Mouse (Mus musculus): ENCODE measurements around the gene Afg3l1. TPM values are rescaled to one million over a fixed set of nuclear protein-coding genes. Genes with fewer than 3 reads are reported as not detected.
"Not testable (repeated sequence)": the region's sequence is repeated elsewhere in the genome, so short reads cannot be mapped to it uniquely, and the experiment has no call there.

Gene Afg3l1
- 54.3 and 66.8 TPM in 2 replicates for polyA plus RNA-seq (2015; fragmentation: Nextera tagmentation; extraction: Ambion mirVana)

DNA sequence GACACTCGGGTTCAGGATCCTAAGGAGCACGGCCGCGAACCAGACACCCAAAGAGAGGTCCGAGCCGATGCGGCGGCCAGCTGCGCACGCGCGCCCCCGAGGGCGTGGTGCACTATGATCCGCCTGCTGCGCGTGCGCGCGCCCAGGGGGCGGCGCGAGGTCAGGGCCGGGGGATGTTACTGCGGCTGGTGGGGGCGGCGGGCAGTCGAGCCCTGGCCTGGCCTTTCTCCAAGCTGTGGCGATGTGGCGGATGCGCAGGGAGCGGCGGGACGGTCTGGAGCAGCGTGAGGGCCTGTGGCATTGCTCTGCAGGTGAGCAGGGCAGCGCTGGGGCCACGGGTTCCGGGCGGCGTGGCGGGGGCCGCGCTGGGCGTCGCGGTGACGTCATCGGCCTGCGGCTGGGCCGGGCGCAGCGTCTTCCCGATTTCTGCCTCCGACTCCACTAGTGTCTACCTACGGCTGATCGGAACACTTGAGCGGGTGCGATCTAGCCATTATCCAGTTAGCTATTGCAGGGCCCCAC lies at the start of gene Afg3l1:
Gene Afg3l1, plus strand, starts transcription at position 167 of the 522 bp plus-strand sequence.
- no peaks in the 10 kb centered on the region for H3K27me3 ChIP-seq
- peaks cover 26% of the 10 kb centered on the region for H3K36me3 ChIP-seq
- peak within 1 kb of the TSS; percentile 97 for H3K27ac ChIP-seq
- WGBS: under 1% methylated on average over 57 of the region's 58 CpGs
- peak within 1 kb of the TSS; percentile 72 for H3K4me2 ChIP-seq
- H3K9me3 ChIP-seq (replicated peaks): no peaks in the 10 kb centered on the region
- peaks cover 19% of the 10 kb centered on the region for H3K4me1 ChIP-seq
- ATAC-seq (replicated peaks; ENCODE audit: low FRiP score): peak; percentile 92
- peak within 1 kb of the TSS; percentile 75 for H3K9ac ChIP-seq
- peak within 1 kb of the TSS; percentile 80 for H3K4me3 ChIP-seq (replicated peaks)

DNA sequence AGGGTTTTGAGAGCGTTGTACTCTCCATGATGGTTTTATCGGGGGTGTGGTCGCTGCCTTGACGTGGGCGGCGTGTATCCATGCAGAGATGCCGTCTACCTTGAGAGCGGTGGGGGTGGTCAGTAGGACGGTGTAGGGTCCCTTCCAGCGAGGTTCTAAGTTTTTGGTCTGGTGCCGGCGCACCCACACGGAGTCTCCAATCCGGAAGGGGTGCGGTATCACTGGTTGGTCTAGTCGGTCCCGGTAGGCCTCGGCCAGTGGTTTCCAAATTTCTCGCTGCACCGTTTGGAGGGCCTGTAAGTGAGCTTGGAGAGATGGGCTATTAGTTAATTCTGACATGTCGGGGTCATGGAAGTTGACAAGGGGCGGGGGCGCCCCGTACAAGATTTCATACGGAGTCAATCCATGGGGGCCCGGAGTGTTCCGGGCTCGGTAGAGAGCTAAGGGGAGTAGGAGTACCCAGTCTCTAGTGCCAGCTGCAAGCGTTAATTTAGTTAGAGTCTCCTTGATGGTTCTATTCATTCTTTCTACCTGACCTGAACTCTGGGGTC lies 49.3 kb upstream of the Afg3l1 start:
- no peaks in the 10 kb centered on the region for H3K27me3 ChIP-seq
- peaks cover 59% of the 10 kb centered on the region for H3K9me3 ChIP-seq (replicated peaks)
- H3K9ac ChIP-seq: no peak overlapping the region
- H3K4me1 ChIP-seq: no peaks in the 10 kb centered on the region
- WGBS: 96% methylated on average over 29 of the region's 29 CpGs
- H3K36me3 ChIP-seq: no peaks in the 10 kb centered on the region
- no peak for ATAC-seq (replicated peaks; ENCODE audit: low FRiP score)
- H3K4me2 ChIP-seq: no peak overlapping the region
- no peak overlapping the region for H3K4me3 ChIP-seq (replicated peaks)
- H3K27ac ChIP-seq: no peak overlapping the region

DNA sequence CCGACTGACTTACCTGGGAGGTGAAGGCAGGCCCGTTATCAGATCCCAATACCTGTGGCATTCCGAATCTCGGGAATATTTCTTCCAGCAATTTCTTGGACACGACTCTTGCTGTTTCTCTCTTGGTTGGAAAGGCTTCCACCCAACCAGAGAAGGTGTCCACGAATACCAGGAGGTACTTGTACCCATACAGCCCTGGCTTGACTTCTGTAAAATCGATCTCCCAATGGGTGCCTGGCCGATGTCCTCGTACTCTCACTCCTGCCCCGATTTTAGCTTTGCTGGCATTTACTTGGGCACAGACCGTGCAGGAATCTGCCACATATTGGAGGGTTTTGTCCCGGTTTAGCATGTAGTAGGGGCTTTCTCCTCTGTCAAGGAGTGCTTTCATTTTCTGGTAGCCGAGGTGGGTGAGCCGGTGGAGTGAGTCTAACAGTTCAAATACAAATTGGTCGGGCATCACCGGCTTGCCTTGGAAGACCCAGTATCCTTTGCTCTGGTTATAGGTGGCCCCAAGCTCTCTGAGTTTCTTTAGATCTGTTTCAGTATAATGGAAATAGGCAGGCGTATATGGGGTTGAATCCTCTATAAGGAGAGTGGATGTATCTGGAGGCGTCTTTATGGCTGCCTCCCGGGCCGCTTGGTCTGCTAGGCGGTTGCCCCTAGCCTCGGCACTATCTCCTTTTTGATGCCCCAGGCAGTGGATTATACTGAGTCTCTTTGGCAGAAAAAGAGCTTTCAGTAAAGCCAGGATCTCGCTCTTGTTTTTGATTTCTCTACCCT lies 48.6 kb upstream of the Afg3l1 start:
- 96% methylated on average over 23 of the region's 23 CpGs for WGBS
- peaks cover 61% of the 10 kb centered on the region for H3K9me3 ChIP-seq (replicated peaks)
- H3K4me2 ChIP-seq: no peak overlapping the region
- H3K36me3 ChIP-seq: no peaks in the 10 kb centered on the region
- H3K9ac ChIP-seq: no peak overlapping the region
- H3K27me3 ChIP-seq: no peaks in the 10 kb centered on the region
- H3K4me3 ChIP-seq (replicated peaks): no peak overlapping the region
- ATAC-seq (replicated peaks; ENCODE audit: low FRiP score): no peak
- no peaks in the 10 kb centered on the region for H3K4me1 ChIP-seq
- no peak overlapping the region for H3K27ac ChIP-seq

DNA sequence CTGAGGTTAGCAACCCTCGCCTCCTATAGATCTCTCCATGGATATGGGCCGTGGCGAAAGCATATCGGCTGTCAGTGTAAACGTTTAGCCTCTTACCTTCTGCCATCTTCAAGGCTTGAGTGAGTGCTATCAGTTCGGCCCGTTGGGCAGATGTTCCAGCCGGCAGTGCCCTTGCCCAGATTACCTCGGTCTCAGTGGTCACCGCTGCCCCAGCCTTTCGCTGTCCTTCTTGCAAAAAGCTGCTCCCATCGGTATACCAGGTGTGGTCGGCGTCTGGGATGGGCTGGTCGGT lies 48.0 kb upstream of the Afg3l1 start:
- H3K9me3 ChIP-seq (replicated peaks): peaks cover 63% of the 10 kb centered on the region
- 96% methylated on average over 15 of the region's 15 CpGs for WGBS
- H3K4me3 ChIP-seq (replicated peaks); ATAC-seq (replicated peaks; ENCODE audit: low FRiP score); H3K4me2 ChIP-seq; H3K27ac ChIP-seq; H3K9ac ChIP-seq; H3K4me1 ChIP-seq; H3K36me3 ChIP-seq; H3K27me3 ChIP-seq: not testable (repeated sequence)

DNA sequence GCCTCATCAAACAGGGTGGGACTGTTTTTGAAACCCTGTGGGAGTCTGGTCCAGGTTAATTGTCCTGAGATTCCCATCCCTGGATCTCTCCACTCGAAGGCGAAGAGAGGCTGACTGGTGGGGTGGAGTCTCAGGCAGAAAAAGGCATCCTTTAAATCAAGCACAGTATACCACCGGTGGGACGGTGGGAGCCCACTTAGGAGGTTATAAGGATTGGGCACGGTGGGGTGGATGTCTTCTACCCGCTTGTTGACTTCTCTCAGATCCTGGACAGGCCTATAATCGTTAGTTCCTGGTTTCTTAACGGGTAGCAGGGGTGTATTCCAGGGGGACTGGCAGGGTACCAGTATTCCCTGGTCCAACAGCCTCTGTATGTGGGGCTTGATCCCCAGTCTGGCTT lies 46.8 kb upstream of the Afg3l1 start:
- not testable (repeated sequence) for H3K9ac ChIP-seq; H3K27me3 ChIP-seq; ATAC-seq (replicated peaks; ENCODE audit: low FRiP score); H3K4me2 ChIP-seq; H3K4me3 ChIP-seq (replicated peaks); H3K4me1 ChIP-seq; H3K36me3 ChIP-seq; H3K27ac ChIP-seq
- H3K9me3 ChIP-seq (replicated peaks): peaks cover 64% of the 10 kb centered on the region
- WGBS: 92% methylated on average over 8 of the region's 8 CpGs

DNA sequence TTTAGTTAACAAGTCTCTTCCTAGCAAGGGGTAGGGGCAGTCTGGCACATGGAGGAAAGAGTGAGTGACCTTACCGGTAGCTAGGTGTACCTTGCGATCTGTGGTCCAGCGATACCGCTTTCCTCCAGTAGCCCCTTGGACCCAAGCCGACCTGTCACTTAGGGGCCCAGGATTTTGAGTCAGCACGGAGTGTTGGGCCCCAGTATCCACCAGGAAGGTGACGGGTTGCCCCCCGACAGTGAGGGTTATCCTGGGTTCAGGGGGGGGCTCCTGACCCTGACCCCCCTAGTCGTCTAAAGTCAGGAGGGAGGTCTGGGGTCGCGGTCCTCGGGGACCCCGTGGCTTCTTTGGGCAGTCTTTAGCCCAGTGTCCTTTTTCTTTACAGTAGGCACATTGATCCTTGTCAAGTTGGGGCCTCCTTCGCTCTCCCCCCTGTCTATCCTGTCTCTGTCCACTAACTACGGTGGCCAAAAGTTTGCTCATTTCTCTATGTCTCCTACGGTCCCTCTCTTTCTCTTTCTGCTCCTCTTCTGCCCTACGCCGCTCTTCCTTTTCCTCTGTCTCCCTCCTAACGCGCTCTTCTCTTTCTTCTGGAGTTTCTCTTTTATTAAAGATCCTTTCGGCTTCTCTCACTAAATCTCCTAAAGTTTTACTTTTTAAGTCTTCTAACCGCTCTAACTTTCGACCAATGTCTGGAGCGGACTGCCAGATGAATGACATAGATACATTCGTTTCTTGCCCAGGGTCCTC lies 45.9 kb upstream of the Afg3l1 start:
- H3K4me2 ChIP-seq: no peak overlapping the region
- H3K27ac ChIP-seq: no peak overlapping the region
- H3K9ac ChIP-seq: no peak overlapping the region
- H3K4me3 ChIP-seq (replicated peaks): no peak overlapping the region
- H3K9me3 ChIP-seq (replicated peaks): peaks cover 57% of the 10 kb centered on the region
- H3K36me3 ChIP-seq: no peaks in the 10 kb centered on the region
- ATAC-seq (replicated peaks; ENCODE audit: low FRiP score): no peak
- 95% methylated on average over 25 of the region's 25 CpGs for WGBS
- H3K27me3 ChIP-seq: no peaks in the 10 kb centered on the region
- no peaks in the 10 kb centered on the region for H3K4me1 ChIP-seq

DNA sequence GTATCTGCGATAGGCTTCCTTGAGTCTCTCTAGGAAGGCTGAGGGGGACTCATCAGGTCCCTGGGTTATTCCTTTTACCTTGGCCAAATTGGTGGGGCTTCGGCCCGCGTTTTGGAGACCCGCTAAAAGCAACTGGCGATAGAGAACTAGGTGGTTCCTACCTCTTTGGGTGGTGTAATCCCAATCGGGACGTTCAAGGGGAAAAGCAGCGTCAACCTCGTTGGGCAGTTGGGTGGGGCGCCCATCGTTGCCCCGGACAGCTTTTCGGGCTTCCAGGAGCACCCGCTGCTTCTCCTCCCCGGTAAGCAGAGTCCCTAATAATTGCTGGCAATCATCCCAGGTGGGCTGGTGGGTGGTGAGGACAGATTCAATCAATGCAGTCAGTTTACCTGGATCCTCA lies 45.3 kb upstream of the Afg3l1 start:
- H3K9me3 ChIP-seq (replicated peaks): peaks cover 52% of the 10 kb centered on the region
- whole genome bisulfite sequencing: 94% methylated on average over 16 of the region's 16 CpGs

DNA sequence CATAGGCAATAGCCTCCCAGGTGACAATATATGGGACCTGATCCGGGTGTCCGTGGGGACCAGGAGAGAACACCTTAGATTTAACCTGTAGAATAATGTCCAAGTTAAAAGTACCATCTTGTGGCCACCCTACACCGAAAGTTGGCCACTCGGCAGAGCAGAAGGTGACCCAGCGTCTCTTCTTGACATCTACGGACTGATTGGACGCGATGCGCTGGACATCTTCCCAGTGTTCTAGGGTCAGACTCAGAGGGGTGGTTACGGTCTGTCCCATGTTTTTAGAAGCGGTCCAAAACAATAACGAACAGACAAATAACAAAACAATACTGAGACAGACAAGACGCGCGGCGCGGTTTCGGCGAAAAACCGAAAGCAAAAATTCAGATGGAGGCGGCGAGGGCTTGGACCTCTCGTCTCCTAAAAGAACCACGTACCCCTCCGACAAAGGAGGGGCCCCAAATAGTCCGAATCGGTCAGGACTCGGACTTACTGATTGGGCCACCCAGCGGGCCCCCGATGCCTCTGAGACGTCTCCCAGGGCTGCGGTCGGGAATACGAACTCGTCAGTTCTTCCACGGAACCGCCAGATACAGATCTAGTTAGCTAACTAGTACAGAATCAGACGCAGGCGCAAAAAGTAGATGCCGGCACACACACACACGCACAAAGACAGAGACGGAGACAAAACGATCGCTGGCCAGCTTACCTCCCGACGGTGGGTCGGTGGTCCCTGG lies 44.3 kb upstream of the Afg3l1 start:
- not testable (repeated sequence) for H3K36me3 ChIP-seq; H3K9ac ChIP-seq; H3K4me2 ChIP-seq; H3K27ac ChIP-seq; H3K4me3 ChIP-seq (replicated peaks); ATAC-seq (replicated peaks; ENCODE audit: low FRiP score); H3K4me1 ChIP-seq; H3K27me3 ChIP-seq
- H3K9me3 ChIP-seq (replicated peaks): peaks cover 41% of the 10 kb centered on the region
- 98% methylated on average over 46 of the region's 47 CpGs for WGBS

More for the DNA sequence above, 45.3 kb upstream of the Afg3l1 start:
- H3K4me1 ChIP-seq: no peaks in the 10 kb centered on the region
- H3K4me3 ChIP-seq (replicated peaks): no peak overlapping the region
- no peaks in the 10 kb centered on the region for H3K27me3 ChIP-seq
- no peak for ATAC-seq (replicated peaks; ENCODE audit: low FRiP score)
- no peak overlapping the region for H3K9ac ChIP-seq
- H3K36me3 ChIP-seq: no peaks in the 10 kb centered on the region
- no peak overlapping the region for H3K27ac ChIP-seq
- H3K4me2 ChIP-seq: no peak overlapping the region

DNA sequence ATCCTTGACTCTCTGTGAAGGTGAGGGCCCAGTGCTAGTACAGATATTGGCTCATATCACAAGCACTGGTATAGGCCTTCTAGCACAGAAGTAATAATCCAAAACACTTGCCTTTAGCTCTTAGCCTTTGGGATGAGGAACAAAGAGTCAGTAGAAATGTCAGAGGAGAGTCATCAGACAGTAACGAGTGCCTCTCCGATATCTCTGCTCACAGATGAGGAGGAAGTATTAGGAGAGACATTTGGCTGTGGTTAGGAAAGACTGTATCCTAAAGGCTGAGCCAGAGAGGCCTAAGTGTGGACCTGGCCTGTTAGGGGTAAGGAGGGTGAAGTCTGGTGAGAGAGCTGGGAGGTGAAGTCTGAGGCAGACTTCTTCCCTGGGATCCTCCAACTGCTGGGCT lies 35.9 kb upstream of the Afg3l1 start:
- H3K4me3 ChIP-seq (replicated peaks): no peak overlapping the region
- no peak overlapping the region for H3K27ac ChIP-seq
- no peak overlapping the region for H3K9ac ChIP-seq
- H3K4me2 ChIP-seq: no peak overlapping the region
- no peak for ATAC-seq (replicated peaks; ENCODE audit: low FRiP score)
- H3K36me3 ChIP-seq: no peaks in the 10 kb centered on the region
- H3K9me3 ChIP-seq (replicated peaks): no peaks in the 10 kb centered on the region
- H3K4me1 ChIP-seq: peaks cover 13% of the 10 kb centered on the region
- WGBS: 92% methylated on average over 2 of the region's 2 CpGs
- H3K27me3 ChIP-seq: no peaks in the 10 kb centered on the region

DNA sequence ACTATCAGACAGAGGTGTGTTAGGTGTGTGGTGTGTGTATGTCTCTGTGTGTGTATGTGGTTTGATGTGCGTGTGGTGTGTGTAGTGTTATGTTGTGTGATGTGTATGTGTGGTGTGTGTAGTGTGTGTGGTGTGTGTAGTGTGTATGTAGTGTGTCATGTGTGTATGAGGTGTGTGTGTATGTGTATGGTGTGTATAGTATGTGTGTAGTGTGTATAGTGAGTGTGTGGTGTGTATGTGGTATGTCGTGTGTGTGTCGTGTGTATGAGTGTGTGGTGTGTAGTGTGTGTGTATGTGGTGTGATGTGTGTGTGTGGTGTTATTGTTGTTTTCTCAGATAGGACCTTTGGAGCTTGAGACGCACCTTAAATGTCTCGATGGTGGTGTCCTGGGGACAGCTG lies 35.4 kb upstream of the Afg3l1 start:
- Histone ChIP-seq H3K9me3 (replicated peaks) (no peaks in the 10 kb centered on the region), H3K36me3 (no peaks in the 10 kb centered on the region), H3K4me2 (peak overlapping the region; percentile 65), H3K9ac (0 out of 2 replicates have a peak overlapping the region, but pooled peaks have one; percentile 60), H3K4me1 (peaks cover 13% of the 10 kb centered on the region), H3K27me3 (no peaks in the 10 kb centered on the region), H3K27ac (0 out of 2 replicates have a peak overlapping the region, but pooled peaks have one; percentile 86), H3K4me3 (replicated peaks) (peak overlapping the region; percentile 68)
- 83% methylated on average over 5 of the region's 5 CpGs for WGBS
- ATAC-seq (replicated peaks; ENCODE audit: low FRiP score): no peak

DNA sequence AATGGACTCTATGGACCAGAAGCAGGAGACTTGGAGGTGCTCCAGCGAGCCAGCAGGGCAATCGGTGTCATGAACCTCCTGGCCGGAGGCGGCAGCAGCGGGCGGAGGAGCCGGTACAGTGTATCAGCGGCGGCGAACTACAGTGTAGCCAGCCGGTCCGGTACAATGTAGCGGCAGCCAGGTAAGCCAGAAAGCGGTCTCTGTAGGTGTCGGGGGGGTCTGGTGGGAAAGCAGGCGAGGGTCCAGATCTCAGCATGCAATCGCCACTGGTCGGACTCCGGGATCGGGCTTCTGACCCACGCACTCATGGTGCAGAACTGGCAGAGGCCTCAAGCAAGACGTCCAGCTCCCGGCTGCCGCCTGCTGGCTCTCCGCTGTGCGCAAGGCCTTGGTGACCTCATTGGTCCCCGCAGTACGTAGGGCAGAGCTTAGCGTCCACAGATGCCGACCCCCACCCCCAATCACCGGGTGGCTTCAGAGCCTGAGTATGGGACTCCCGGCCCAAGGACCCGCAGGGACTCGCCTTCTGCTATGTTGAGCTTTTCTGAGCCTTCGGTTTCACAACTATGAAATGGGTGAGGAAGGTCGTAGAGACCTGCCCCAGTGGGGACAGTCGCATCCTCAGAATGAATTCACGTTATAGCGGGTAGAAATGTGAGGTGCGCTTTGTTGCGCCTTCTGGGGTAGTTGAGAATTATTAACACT lies 34.7 kb upstream of the Afg3l1 start:
- H3K4me3 ChIP-seq (replicated peaks): peak overlapping the region; percentile 68
- WGBS: 1% methylated on average over 41 of the region's 41 CpGs

More for the DNA sequence above, 34.7 kb upstream of the Afg3l1 start:
- ATAC-seq (replicated peaks; ENCODE audit: low FRiP score): peak; percentile 95
- Histone ChIP-seq H3K4me1 (peaks cover 13% of the 10 kb centered on the region), H3K27ac (peak overlapping the region; percentile 86), H3K4me2 (peak overlapping the region; percentile 65), H3K36me3 (no peaks in the 10 kb centered on the region), H3K27me3 (no peaks in the 10 kb centered on the region), H3K9me3 (replicated peaks) (no peaks in the 10 kb centered on the region), H3K9ac (peak overlapping the region; percentile 60)
